Comparison of ENCODE assay signal across 7 mouse cellular contexts in genomic region chr19:28990590-28991221, GRCm38 (mm10). TPM values are rescaled to one million over a fixed set of nuclear protein-coding genes. Genes with fewer than 3 reads are reported as not detected.
DNase-seq lines count a peak whose midpoint lies in the region; ATAC-seq lines count a peak whose summit lies in the region.

No protein-coding gene starts in this region.

- WGBS in hindbrain, embryonic 11.5 days, result under 1% methylated on average over 37 of the region's 41 CpGs
- WGBS in limb, embryonic 15.5 days, result under 1% methylated on average over 36 of the region's 41 CpGs
- under 1% methylated on average over 37 of the region's 41 CpGs for WGBS in neural tube, embryonic 13.5 days

- H3K9ac ChIP-seq in hindbrain, embryonic 11.5 days (ENCODE audit: low read depth, low read length), result peak overlapping the region; percentile 76
- H3K9ac ChIP-seq in limb, embryonic 15.5 days, result peak overlapping the region; percentile 71
- H3K9ac ChIP-seq in neural tube, embryonic 13.5 days, result peak overlapping the region; percentile 92

- peak; percentile 66 for DNase-seq in 3T3-L1 (ENCODE audit: low read depth, low spot score)
- peak; percentile 67 for DNase-seq in CD4-positive, CD25-positive, alpha-beta regulatory T cell, adult 2 months (ENCODE audit: low read depth, low spot score)
- DNase-seq in embryo, embryonic 11 days, result peak; percentile 37
- peak; percentile 51 for DNase-seq in hindbrain, embryonic 11.5 days (ENCODE audit: low spot score)
- no peak for DNase-seq in adrenal gland, postnatal 14 days

- H3K27ac ChIP-seq in hindbrain, embryonic 11.5 days (ENCODE audit: low read depth, low read length), result peak overlapping the region; percentile 38
- peak overlapping the region; percentile 91 for H3K27ac ChIP-seq in limb, embryonic 15.5 days
- H3K27ac ChIP-seq in neural tube, embryonic 13.5 days (replicated peaks), result peak overlapping the region; percentile 89

- H3K4me3 ChIP-seq in hindbrain, embryonic 11.5 days (ENCODE audit: low read depth, low read length), result peak overlapping the region; percentile 63
- H3K4me3 ChIP-seq in limb, embryonic 15.5 days, result peak overlapping the region; percentile 96
- peak overlapping the region; percentile 97 for H3K4me3 ChIP-seq in neural tube, embryonic 13.5 days

- H3K9me3 ChIP-seq in hindbrain, embryonic 11.5 days (ENCODE audit: control insufficient read depth, low read length), result no peaks in the 10 kb centered on the region
- no peaks in the 10 kb centered on the region for H3K9me3 ChIP-seq in limb, embryonic 15.5 days
- no peaks in the 10 kb centered on the region for H3K9me3 ChIP-seq in neural tube, embryonic 13.5 days

- H3K36me3 ChIP-seq in hindbrain, embryonic 11.5 days (ENCODE audit: control insufficient read depth, insufficient read depth, low read length), result no peaks in the 10 kb centered on the region
- H3K36me3 ChIP-seq in limb, embryonic 15.5 days, result peaks cover 17% of the 10 kb centered on the region
- peaks cover 18% of the 10 kb centered on the region for H3K36me3 ChIP-seq in neural tube, embryonic 13.5 days

- no peaks in the 10 kb centered on the region for H3K27me3 ChIP-seq in hindbrain, embryonic 11.5 days (ENCODE audit: control insufficient read depth, insufficient read depth, low read length)
- H3K27me3 ChIP-seq in limb, embryonic 15.5 days, result no peaks in the 10 kb centered on the region
- no peaks in the 10 kb centered on the region for H3K27me3 ChIP-seq in neural tube, embryonic 13.5 days

- H3K4me2 ChIP-seq in hindbrain, embryonic 11.5 days (replicated peaks; ENCODE audit: low read depth, low read length), result peak overlapping the region; percentile 33
- H3K4me2 ChIP-seq in limb, embryonic 15.5 days, result peak overlapping the region; percentile 76
- peak overlapping the region; percentile 74 for H3K4me2 ChIP-seq in neural tube, embryonic 13.5 days

- H3K4me1 ChIP-seq in hindbrain, embryonic 11.5 days (replicated peaks; ENCODE audit: control insufficient read depth, insufficient read depth, low read length), result 0 out of 2 replicates have a peak, but pooled peaks cover 2% of the 10 kb centered on the region
- H3K4me1 ChIP-seq in limb, embryonic 15.5 days, result peaks cover 17% of the 10 kb centered on the region
- H3K4me1 ChIP-seq in neural tube, embryonic 13.5 days (replicated peaks), result peaks cover 26% of the 10 kb centered on the region

- peak; percentile 64; the same call in 1 of the 2 replicates for ATAC-seq in hindbrain, embryonic 11.5 days (ENCODE audit: low FRiP score)
- ATAC-seq in limb, embryonic 15.5 days (ENCODE audit: insufficient number of reproducible peaks, low FRiP score, low TSS enrichment, low read depth), result 0 out of 2 replicates have a peak, but pooled peaks have one; percentile 12
- ATAC-seq in neural tube, embryonic 13.5 days (ENCODE audit: low read depth), result peak; percentile 80

RNA-seq across cellular contexts. Expression of gene Cdc37l1, which starts 0.6 kb away (rescaled TPM):
- polyA plus RNA-seq in hindbrain, embryonic 11.5 days (2014; fragmentation: Nextera tagmentation; extraction: Ambion mirVana), result 51.5 and 51.7 TPM in 2 replicates
- 34.9 and 35.2 TPM in 2 replicates for polyA plus RNA-seq in limb, embryonic 15.5 days (2015; fragmentation: Nextera tagmentation; extraction: Ambion mirVana)
- 47.2 and 49.7 TPM in 2 replicates for polyA plus RNA-seq in neural tube, embryonic 13.5 days (2015; fragmentation: Nextera tagmentation; extraction: Ambion mirVana)
- total RNA-seq in adrenal gland, postnatal 14 days (2021), result 43.0 and 50.8 TPM in 2 replicates

RNA-seq across cellular contexts. Expression of gene 4430402I18Rik, which starts 23.1 kb away (rescaled TPM):
- 0.32 and 0.71 TPM in 2 replicates for polyA plus RNA-seq in hindbrain, embryonic 11.5 days (2014; fragmentation: Nextera tagmentation; extraction: Ambion mirVana)
- polyA plus RNA-seq in limb, embryonic 15.5 days (2015; fragmentation: Nextera tagmentation; extraction: Ambion mirVana), result 0.47 and 1.5 TPM in 2 replicates
- polyA plus RNA-seq in neural tube, embryonic 13.5 days (2015; fragmentation: Nextera tagmentation; extraction: Ambion mirVana), result 0.80 and 1.1 TPM in 2 replicates
- 11.4 and 12.2 TPM in 2 replicates for total RNA-seq in adrenal gland, postnatal 14 days (2021)

RNA-seq across cellular contexts. Expression of gene Plpp6, which starts 27.0 kb away (rescaled TPM):
- 6.5 and 7.6 TPM in 2 replicates for polyA plus RNA-seq in hindbrain, embryonic 11.5 days (2014; fragmentation: Nextera tagmentation; extraction: Ambion mirVana)
- 5.7 and 8.2 TPM in 2 replicates for polyA plus RNA-seq in limb, embryonic 15.5 days (2015; fragmentation: Nextera tagmentation; extraction: Ambion mirVana)
- polyA plus RNA-seq in neural tube, embryonic 13.5 days (2015; fragmentation: Nextera tagmentation; extraction: Ambion mirVana), result 11.0 and 12.0 TPM in 2 replicates
- 22.8 and 27.4 TPM in 2 replicates for total RNA-seq in adrenal gland, postnatal 14 days (2021)

RNA-seq across cellular contexts. Expression of gene Ak3, which starts 57.1 kb away (rescaled TPM):
- 82.4 and 83.5 TPM in 2 replicates for polyA plus RNA-seq in hindbrain, embryonic 11.5 days (2014; fragmentation: Nextera tagmentation; extraction: Ambion mirVana)
- 73.8 and 85.0 TPM in 2 replicates for polyA plus RNA-seq in limb, embryonic 15.5 days (2015; fragmentation: Nextera tagmentation; extraction: Ambion mirVana)
- 69.8 and 71.9 TPM in 2 replicates for polyA plus RNA-seq in neural tube, embryonic 13.5 days (2015; fragmentation: Nextera tagmentation; extraction: Ambion mirVana)
- total RNA-seq in adrenal gland, postnatal 14 days (2021), result 211 and 233 TPM in 2 replicates

Comparison
In these comparisons a context has a peak if more than half of its experiments do, and no peak if none do; other contexts are left out.
1. ATAC-seq: peak in every context shown above with its lines; median percentile 80 in neural tube, embryonic 13.5 days; 64 in hindbrain, embryonic 11.5 days; 12 in limb, embryonic 15.5 days.
2. H3K27ac ChIP-seq: peak in every context shown above with its lines; median percentile 91 in limb, embryonic 15.5 days; 89 in neural tube, embryonic 13.5 days; 38 in hindbrain, embryonic 11.5 days.